Mouse (Mus musculus): ENCODE data around the gene Casd1. TPM values are rescaled to one million over a fixed set of nuclear protein-coding genes. Genes with fewer than 3 reads are reported as not detected.

Casd1 gene
- 10 to 100 TPM in 2 of 3 experiments, 1 to 10 TPM in 1; 5.5 to 10.5 (median 10.3) TPM for polyA plus RNA-seq (2017; shearing (Covaris generic))

DNA sequence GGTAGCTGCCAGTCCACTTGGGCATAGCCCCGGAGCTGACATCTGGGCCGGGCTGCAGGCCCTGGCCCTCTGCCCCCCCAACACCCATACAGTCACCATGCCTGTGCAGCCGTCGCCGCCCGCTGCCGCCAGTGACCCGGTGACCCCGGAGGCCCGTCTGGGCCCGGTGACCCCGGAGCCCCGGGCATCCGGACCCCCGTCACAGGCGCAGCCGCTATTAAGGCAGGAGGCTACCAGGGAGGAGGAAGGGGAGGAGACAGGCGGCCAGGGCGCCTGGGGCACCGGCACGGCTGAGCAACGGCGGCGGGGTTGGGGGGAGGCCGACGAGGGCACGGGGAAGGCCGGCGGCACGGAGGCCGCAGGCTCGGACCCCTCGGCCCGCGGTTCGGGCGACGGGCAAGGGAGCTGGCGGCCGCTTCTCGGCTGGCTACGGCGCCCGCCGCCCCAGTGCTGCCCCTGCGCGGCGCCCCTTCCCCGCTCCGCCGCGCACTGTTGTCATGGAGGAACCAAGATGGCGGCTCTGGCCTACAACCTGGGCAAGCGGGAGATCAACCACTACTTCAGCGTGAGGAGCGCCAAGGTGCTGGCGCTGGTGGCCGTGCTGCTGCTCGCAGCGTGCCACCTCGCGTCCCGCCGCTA lies at the start of gene Casd1:
Gene Casd1 (plus strand): TSS at position 182 of the 639 bp plus-strand sequence.
- ATAC-seq = peak; percentile 75

DNA sequence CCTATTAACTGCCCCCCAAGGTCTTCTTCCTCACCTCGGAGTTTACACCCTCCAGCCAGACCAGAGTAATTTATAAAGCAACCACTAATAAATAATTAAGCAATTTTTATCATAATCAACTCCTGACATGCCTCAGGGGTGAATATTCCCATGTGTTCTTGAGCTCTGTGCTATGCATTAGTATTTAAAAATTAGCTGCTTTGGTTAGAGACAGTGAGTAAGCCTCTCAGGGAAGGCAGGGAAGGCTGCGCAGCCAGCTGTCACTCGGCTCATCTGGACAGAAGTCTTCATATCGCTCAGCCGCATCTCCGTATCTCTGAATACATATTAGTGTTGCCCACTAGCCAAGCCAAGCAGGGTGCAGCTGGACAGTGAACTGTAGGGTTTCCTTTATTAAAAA lies 45.3 kb upstream of the Casd1 start:
- no peak for ATAC-seq

DNA sequence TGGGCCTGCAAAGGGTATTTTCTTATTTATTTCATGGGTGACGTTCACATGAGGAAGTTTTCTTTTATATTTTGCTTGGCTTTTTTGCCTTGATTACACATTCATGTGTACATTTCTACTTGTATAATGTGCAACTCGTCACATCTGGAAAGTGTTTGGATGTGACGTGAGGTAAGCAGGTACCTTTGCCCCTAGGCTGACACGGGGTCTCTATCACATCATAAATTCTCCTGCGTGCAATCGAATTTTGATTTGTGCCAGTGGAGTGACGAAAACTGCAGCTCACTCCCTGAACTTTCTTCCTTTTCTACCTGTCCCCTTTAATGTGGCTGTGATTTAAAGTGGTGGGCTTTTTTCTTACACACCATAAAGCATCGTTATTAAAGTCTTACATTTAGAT lies 43.6 kb upstream of the Casd1 start:
- ATAC-seq = no peak

DNA sequence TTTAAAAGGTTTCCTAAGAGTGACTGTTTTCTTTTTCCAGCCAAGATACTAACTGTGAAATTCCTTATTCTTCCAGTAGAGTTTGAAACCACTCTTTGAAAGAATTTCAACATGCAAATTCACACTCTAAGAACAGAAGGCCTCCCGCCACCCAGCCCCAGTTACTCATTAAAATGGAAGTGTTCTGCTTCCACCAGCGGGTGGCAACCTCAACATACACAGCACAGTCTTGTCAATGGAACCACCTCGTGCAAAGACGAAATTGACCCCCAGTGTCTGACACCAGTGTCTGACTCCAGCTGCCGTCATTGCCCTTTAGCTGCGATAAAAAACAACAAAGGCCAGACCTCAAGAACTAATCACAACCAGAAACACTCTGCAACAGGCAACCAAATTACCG lies 43.0 kb upstream of the Casd1 start:
- no peak for ATAC-seq

DNA sequence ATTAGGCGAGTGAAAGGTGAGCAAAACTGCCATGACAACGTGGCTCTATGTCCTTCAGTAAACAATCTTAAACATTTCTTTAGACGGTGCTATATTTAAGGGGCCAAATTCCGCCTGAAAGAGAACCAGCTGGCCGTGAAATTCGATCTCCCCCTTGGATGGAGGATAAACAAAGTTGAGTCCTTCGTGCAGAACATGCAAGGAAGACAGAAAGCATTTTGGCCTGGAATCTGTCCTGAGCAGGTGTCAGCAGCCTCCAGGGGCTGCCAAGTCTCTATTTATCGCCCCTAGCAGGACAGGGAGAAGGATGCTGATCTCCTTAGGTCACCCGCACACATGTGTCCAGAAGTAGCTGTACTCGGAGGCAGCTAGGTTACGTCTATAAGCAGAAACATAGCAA lies 39.5 kb upstream of the Casd1 start:
- ATAC-seq = no peak

DNA sequence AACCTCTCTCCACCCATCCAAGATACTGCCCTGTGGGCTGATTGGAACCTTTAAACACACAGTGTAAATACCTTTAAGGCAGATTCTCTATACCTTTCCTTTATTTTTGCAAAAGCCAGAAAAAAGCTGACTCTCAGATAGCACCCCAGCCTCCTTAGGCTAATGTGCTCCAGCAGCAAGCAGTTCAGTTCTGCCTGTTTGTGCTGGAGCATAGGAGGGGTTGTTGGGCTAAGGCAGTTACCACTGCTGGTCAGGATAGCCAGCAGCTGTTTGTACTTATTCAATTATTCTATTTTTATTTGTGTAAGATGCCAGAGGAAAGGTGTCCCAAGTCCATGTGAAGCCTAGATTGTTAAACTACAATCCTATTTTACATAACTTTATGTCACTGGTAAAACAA lies 39.0 kb upstream of the Casd1 start:
- no peak for ATAC-seq

DNA sequence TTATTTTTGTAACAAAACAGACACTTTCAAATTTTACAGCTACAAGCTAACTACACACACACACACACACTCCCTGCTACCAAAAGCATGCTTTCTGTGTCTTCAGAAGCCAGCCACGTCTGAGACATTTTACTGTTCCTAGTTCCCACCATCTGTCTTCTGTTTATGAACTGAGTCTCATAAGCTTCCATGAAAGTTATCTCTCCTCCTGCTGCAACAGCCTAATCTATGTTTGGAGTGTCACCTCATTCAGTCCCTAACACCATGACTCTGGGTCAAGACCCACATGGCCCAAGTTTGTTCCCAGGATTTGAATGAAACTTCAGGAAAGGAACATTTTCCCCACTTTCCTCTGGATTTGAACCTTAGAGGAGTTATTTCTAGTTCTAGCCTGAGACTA lies 38.2 kb upstream of the Casd1 start:
- no peak for ATAC-seq

DNA sequence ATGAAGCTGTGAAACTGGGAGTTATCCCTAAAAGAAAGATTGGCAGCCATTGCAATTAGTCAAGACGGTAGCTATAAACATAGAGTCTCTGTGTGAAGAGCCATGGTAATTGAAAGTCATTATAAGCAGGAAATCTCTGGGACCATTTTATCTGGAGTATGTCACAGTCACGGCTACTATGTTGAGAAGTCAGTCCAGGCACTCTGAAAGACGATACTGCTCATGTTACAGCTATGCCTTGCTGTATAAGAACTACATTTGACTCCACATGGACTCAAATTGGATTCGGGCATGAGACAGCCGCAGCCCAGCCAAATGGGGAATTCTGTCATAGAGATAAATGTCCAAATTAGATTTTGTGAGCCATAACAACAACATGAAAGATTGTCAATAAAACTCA lies 37.2 kb upstream of the Casd1 start:
- no peak for ATAC-seq

DNA sequence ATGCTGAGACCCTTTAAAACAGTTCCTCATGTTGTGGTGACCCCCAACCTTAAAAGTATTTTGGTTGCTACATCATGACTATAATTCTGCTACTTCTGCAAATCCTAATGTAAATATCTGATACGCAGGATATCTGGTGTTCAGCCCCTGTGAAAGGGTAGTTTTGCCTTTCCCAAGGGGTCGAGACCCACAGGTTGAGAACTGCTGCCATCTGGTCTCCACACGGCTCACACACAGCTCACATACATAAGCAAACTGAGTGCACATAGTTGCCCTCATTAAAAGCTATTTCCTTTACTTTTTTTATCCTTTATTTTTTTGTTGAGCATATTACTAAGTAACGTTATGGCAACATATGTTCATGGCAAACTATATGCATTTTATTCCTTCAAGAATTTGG lies 30.2 kb upstream of the Casd1 start:
- no peak for ATAC-seq

DNA sequence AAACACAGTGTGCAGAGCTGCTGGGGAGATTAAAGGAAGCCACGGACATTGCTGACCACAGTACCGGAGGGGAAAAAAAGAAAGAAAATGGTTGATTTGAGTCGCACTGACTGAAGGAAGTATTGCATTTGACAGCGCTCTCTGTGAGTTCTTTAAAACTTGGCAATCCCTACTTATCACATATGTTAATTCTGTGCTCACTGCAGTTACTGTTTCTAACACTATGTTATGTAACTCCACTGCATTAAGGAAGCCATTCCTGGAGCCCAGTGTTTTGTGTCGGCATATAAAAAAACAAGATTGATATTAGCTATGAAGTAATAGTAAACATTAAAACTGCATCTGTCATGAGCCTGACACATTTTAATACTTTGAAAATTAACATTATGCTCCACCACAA lies 22.9 kb upstream of the Casd1 start:
- no peak for ATAC-seq

DNA sequence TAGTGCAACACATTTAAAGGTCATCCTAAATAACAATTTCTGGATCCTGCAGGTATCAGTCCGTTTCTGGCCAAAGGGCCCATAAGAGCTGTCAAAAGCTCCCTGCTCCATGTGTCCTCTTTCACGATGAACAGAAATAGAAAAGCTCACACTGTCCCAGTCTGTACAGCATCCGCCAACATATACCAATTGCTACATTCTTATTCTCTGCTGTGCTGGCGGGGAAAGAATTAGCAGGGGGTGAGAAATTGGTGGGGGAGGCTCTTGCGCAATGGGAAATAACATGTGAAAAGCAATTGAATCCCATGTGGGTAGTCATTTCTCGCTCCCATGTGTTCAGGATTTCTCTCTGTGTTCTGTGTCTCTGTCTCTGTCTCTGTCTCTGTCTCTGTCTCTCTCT lies 22.3 kb upstream of the Casd1 start:
- no peak for ATAC-seq

DNA sequence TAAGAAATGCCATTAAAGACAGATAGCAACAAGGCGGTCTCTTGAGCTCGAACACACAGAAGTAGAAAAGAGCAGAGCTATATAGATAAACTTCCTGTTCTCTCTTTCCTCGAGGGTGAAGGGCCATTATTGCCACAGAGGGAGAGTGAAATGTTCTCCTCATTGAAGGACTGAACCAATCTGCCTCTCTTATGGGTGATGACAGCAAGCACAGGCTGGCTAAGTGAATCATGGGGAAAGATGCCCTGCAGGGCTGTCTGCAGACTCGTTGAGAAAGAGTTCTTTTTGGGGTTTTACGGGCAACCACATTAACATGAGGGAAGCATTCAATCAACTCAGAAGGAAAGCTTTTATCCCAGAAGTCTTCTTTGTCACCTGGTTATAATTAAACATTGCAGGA lies 21.0 kb upstream of the Casd1 start:
- ATAC-seq = no peak

DNA sequence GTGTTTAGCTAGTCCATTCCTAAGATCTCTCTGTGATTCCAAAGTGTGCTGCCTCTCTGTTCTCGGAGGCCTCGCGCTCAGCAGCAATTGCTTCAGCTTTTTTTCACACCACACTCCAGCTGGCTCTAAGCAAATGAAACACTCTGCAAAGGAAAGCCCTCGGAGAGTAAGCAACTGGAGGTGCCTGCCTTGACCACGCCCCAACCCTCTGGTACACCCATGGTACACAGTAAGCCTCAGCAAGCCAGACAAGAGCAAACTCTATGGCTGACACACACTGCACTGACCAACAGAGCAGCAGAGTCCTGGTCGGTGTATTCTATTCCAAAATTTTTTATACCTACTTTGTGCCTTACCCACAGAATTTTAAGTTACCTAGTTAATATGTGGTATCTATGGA lies 17.2 kb upstream of the Casd1 start:
- no peak for ATAC-seq

DNA sequence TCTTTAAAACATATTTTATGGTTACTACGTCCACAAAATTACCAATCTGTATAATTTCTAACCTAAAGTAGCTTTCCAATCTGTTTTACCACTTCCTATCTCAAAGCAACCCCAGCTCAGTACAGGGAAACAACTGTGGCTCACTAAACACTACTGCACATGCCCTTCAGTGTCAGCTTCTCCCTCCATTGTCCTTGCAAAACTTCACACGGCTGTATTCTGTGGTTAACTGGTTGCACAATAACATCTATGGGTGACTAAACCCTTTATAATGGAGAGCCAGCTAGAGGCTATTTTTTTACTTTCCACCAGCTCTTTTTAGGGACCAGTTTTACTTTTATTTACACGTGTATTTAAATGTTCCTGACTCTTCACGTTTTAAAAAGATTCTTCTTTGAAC lies 12.7 kb upstream of the Casd1 start:
- ATAC-seq = no peak

DNA sequence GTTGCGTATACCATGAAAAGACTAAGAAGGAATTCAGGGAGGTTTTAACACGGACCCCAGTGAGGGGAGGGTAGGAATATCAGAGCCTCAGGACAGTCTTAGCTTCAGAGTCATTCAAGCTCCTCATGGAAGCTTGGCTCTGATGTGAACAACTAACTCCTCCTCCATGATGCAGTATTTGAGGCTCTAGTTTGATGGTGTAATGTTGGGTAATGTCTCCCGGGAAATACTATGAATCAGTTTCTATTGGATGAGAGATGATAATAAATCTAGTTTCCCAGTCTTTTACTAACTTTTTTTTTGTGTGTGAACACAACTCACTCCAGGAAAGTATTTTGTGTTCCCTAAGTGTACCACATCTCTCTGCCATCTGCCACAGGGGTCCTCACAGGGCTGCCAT lies 11.9 kb upstream of the Casd1 start:
- ATAC-seq = no peak

DNA sequence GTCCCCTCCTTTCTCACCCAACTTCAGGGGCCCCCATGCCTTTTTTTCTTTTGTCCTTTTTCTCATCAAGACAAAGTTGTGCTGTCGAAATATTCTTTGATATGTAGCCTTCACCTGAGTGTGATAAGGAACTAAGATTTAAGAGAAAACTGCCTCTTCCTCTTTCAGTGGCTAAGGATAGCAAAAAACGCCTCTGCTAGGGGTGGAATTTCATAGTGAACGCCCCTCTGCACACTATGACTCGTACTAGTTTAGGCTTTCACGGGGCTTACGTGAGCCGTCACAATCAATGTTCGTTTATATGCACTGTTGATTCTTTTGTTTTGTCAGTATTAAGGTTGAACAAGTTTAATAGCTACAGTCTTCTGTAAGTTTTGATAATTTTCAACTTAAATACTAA lies 10.6 kb upstream of the Casd1 start:
- no peak for ATAC-seq

DNA sequence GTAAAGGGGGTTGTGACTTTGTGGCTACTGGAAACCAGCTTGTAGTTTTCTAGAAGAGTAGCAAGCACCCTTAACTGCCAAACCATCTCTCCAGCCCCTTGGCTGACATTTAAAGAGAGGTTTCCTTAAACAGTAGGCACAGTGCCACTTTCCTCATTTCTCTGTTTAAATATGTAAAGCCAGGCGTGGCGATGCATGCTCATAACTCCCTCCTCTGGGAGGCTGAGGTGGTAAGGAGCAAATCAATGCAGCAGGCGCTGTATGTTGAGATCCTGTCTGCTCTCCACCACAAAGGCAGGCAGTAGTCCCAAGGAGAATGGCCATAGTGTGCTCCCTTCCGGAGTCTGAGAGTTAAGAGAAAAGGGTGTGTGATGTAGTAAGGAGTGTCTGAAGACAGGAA lies 2.9 kb upstream of the Casd1 start:
- no peak for ATAC-seq

DNA sequence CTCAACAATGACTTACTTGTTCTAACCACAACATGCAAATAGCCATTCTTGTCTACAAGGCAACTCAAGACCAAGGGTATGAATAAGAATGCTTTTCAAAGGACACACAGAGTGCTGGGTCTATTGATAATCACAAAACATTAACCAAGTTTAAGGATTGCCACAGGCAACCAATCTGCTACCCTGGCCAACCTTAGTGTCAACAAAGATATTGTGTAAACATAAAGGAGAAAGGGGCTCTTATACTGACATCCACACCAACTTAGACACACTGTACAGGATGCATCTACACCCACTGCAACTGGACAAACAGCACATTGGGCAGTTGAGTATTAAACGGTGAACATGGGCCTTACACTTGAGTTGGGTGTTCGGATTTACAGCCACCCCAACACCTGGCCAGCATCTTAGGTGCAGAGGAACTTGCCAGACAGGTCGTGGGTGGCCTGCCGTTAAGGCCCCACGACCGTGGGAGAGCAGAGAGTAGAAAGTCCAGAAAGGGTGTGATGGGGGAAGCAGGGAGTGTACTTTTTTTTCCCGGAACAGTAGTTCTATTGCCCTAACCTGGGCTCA lies 468 bp upstream of the Casd1 start:
- ATAC-seq = peak; percentile 22

DNA sequence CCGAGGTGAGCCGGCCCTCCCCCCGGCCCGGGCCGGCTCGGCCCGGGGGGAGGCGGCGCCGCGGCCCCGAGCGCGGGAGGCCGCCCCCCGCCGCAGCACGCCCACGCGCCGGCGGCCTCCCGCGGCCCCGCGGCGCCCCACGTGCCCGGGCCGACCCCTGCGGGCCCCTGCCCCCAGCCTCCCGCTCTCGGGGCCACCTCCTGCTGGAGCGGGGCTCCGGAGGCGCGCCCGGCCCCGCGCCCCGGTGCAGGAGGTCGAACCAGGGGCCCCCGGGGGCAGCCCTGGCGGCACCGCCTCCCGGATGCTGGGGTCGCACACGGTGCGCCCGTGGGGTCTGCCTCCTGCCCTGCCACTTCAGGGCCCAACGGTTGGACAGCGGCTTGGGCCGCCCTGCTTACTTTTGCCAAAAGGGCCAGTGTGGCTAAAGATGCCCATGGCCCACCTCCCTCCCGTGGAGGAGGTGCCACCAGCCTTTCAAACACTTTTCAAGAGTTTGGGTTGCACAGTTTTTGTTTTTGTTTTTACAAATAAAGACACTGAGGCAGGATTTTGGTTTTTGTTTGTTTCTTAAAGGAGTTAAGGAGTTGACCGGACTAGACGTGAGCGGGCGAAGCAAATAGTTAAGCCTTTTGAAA lies 775 bp downstream of the Casd1 start:
- ATAC-seq = peak; percentile 16

DNA sequence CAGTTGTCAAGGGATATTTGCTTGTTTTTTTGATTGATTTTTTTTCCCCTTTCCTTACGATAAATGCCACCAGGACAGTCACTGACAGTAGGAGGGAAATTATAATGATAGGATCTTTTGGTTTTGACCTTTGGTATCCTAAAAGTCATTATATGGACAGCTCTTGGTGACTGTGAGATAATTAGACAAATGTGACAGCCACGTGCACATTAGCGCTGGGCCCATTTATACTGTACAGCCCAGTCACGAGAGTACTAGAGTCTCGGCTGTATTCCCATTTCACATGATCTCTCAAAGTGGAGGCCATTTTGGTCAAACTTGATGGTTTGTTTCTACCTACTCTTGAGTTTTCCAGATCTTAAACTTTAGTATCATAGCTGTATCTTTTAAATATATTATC lies 1.4 kb downstream of the Casd1 start:
- ATAC-seq = no peak

DNA sequence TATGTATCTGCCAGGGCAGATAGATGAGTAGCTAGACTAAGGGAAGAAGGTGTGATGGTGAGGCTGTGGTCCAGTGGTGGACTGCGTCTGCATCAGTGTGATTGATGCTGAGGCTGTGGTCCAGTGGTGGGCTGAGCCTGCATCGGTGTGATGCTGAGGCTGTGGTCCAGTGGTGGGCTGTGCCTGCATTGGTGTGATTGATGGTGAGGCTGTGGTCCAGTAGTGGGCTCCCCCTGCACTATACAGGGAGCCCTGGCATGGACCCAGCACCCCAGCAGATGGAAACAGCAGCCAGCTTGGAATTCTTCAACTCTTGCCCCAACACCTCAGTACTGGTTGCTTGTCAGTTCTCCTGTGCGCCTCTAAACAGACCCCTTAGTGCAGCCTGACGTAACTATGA lies 5.8 kb downstream of the Casd1 start:
- ATAC-seq = no peak

DNA sequence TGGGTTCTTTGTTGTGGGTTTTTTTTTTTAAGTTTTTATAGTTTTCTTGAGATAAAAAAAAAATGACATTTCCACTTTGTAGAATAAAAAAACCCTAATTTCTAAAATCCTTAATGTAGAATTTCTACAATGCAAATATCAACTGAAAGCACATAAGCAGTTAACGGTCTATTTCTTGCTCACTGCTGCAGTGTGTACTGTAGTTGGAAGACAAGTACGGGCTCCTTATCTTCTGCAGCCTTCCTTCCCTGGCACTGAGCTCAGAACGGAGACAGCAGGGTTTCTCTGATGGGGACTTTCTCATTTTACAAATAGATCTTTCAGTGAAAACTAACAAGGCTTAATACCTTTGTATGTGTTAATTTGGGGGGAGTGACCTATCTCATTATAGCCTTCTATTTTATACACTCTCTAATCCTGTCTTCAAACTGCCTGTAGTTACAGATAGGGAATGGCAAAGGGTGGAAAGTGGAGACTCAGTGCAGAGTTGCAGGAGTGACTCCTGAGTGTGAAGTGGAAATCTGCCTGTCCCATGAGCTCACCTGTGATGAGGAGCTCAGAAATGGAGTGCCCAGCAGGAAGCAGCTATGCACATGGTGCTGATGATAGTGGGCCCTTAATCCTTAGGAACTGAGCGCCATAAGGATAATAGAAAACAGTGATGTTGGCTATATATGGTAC lies 9.7 kb downstream of the Casd1 start:
- no peak for ATAC-seq

DNA sequence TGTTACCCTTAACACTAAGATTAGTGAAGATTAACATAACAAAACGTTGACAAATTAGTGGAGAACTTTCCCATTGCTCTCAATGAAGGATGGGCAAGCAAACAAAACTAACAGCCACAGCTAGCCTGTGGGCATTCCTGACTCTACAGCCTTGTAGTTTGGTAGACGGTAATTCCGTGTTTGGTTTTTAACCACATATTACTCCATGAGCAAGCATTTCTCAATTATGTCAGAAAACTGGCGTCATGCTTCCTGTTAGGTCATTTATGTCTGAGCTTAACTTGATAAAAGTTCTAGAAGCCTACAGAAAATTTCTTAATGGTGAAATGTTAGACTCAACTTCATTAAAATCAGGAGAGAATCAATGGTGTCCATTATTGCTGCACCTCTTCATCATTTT lies 11.2 kb downstream of the Casd1 start:
- no peak for ATAC-seq

DNA sequence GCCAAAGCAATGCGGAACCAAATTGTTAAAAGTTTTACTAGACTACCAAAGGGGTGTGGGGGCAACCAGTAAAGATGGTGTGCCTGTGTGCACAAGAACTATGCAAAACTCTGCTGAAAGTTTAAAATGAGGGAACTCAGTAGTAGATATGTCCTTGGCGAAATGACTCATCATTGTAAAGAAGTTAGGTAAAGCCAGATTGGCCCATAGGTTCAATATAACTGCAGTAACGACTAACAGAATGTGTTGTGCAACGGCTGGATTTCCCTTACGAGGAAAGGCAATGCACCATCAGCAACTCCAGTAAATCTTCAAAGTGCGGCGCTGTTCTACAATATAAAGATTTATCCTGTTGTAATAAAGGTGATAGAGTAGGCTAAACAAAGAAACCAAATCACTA lies 11.8 kb downstream of the Casd1 start:
- ATAC-seq = no peak

Data from inflammation-experienced regulatory T-cells, adult 6 months (primary cell).